Mouse (Mus musculus): Measurements from ENCODE around the gene Cenpf. TPM values are rescaled to one million over a fixed set of nuclear protein-coding genes. Genes with fewer than 3 reads are reported as not detected.

Cenpf gene
- polyA plus RNA-seq, 1 experiment from 2014 or later = 64.0 TPM

DNA sequence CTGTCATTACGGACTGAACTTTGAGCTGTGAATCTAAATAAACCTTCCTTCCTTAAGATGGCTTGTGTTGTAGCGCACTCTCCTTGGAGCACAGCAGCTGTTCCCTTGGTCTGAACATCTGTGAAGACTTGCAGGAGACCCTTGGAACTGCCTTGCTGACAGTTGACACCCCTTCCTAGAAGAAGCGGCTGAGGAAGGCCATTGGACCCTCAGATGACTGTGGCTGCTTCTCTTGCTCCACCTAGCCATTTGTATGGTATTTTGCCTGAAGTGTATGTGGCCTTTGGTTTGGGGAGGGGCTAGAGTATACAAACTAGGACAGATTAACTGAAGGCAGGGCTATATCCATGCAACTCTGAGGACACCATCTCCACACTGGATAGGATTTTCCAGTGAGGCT, 90.8 kb downstream of the Cenpf start:
- H3K9me3 ChIP-seq (replicated peaks) = no peaks in the 10 kb centered on the region
- ATAC-seq (ENCODE audit: insufficient number of reproducible peaks, low FRiP score, low TSS enrichment, low read depth) = no peak
- H3K9ac ChIP-seq = no peak overlapping the region
- WGBS = 90% methylated on average over 3 of the region's 3 CpGs
- no peaks in the 10 kb centered on the region for H3K4me1 ChIP-seq
- no peaks in the 10 kb centered on the region for H3K36me3 ChIP-seq
- H3K27ac ChIP-seq (replicated peaks) = no peak overlapping the region
- H3K4me2 ChIP-seq (replicated peaks) = no peak overlapping the region
- no peaks in the 10 kb centered on the region for H3K27me3 ChIP-seq
- no peak overlapping the region for H3K4me3 ChIP-seq (replicated peaks)

Other genes with a start within 250 kb of the Cenpf start
- 10.7 and 10.8 TPM in 2 replicates for gene Ptpn14, start 40.2 kb upstream of the Cenpf start, polyA plus RNA-seq (2015; fragmentation: Nextera tagmentation; extraction: Ambion mirVana)
- gene Smyd2, start 234.3 kb upstream of the Cenpf start, polyA plus RNA-seq (2015; fragmentation: Nextera tagmentation; extraction: Ambion mirVana) = 86.3 and 91.2 TPM in 2 replicates